Mouse (Mus musculus): Measurements from ENCODE around the gene Dnajb9. TPM values are rescaled to one million over a fixed set of nuclear protein-coding genes. Genes with fewer than 3 reads are reported as not detected.
"Not testable (repeated sequence)": the region's sequence is repeated elsewhere in the genome, so short reads cannot be mapped to it uniquely, and the experiment has no call there.

Gene Dnajb9
- total RNA-seq (2021): 10 to 100 TPM; 42.5 to 45.6 TPM

GRCm38 (mm10) chr12:44209824-44210752 lies at the start of gene Dnajb9:
Dnajb9 (minus strand) TSS chr12:44210326.
- DNase-seq: peak; percentile 99 to 100
- intact Hi-C loops (cut with DNase I): loop anchor here (1.0 kb wide), 1 partner anchor 59 kb away; no protein-coding TSS in a partner anchor

GRCm38 (mm10) chr12:44248309-44248977 lies 38.3 kb upstream of the Dnajb9 start:
- intact Hi-C loops (cut with DNase I): no loop called here
- peak in 1 of 2 experiments; percentile 7 for DNase-seq

- intact Hi-C loops (cut with DNase I): no loop called here
- no peak for DNase-seq
These were observed 35.6 kb upstream of the Dnajb9 start for GRCm38 (mm10) chr12:44245739-44246138.

GRCm38 (mm10) chr12:44242407-44242806 lies 32.3 kb upstream of the Dnajb9 start:
- intact Hi-C loops (cut with DNase I): no loop called here
- no peak for DNase-seq

GRCm38 (mm10) chr12:44241090-44241489 lies 31.0 kb upstream of the Dnajb9 start:
- DNase-seq: no peak
- intact Hi-C loops (cut with DNase I): no loop called here

GRCm38 (mm10) chr12:44224650-44225049 lies 14.5 kb upstream of the Dnajb9 start:
- intact Hi-C loops (cut with DNase I): no loop called here
- no peak for DNase-seq

GRCm38 (mm10) chr12:44223044-44223443 lies 12.9 kb upstream of the Dnajb9 start:
- no peak for DNase-seq
- intact Hi-C loops (cut with DNase I): no loop called here

- intact Hi-C loops (cut with DNase I): no loop called here
- peak; percentile 41 to 64 for DNase-seq
These were observed 11.7 kb upstream of the Dnajb9 start for GRCm38 (mm10) chr12:44221651-44222356.

- DNase-seq; intact Hi-C loops (cut with DNase I): not testable (repeated sequence)
These were observed 10.9 kb upstream of the Dnajb9 start, which contains the start of gene Pnpla8 for GRCm38 (mm10) chr12:44221070-44221469. Pnpla8 (plus strand) TSS chr12:44221370.

GRCm38 (mm10) chr12:44211555-44211954 lies 1.4 kb upstream of the Dnajb9 start:
- DNase-seq: no peak
- intact Hi-C loops (cut with DNase I): no loop called here

GRCm38 (mm10) chr12:44209141-44209823 lies 844 bp downstream of the Dnajb9 start:
- DNase-seq: peak in 1 of 2 experiments; percentile 42
- intact Hi-C loops (cut with DNase I): no loop called here

GRCm38 (mm10) chr12:44197873-44198525 lies 12.1 kb downstream of the Dnajb9 start:
- no peak for DNase-seq

GRCm38 (mm10) chr12:44181081-44181982 lies 28.8 kb downstream of the Dnajb9 start:
- intact Hi-C loops (cut with DNase I): no loop called here
- no peak for DNase-seq

More at GRCm38 (mm10) chr12:44197873-44198525, 12.1 kb downstream of the Dnajb9 start:
- intact Hi-C loops (cut with DNase I): no loop called here

- no peak for DNase-seq
- intact Hi-C loops (cut with DNase I): no loop called here
These were observed 33.1 kb downstream of the Dnajb9 start for GRCm38 (mm10) chr12:44177038-44177355.

- no peak for DNase-seq
- intact Hi-C loops (cut with DNase I): no loop called here
These were observed 33.6 kb downstream of the Dnajb9 start for GRCm38 (mm10) chr12:44176331-44177037.

GRCm38 (mm10) chr12:44166949-44167348 lies 43.2 kb downstream of the Dnajb9 start:
- DNase-seq: no peak
- intact Hi-C loops (cut with DNase I): no loop called here

- no peak for DNase-seq
- intact Hi-C loops (cut with DNase I): no loop called here
These were observed 50.8 kb downstream of the Dnajb9 start for GRCm38 (mm10) chr12:44159349-44159748.

All from heart, postnatal 36 days (tissue).